Mouse (Mus musculus) heart, postnatal 0 days (tissue): Measurements from ENCODE around the gene Stx3. TPM values are rescaled to one million over a fixed set of nuclear protein-coding genes. Genes with fewer than 3 reads are reported as not detected.
A peak's percentile ranks its signal among the peaks of the same experiment; 100 is the strongest.

Source experiments
- ATAC-seq: fragments of 200-750 bp; cut with Nextera tagmentation; 2 replicates; pipeline ENCODE4 v1.8.0; 2017; ENCODE audit warnings: low read depth, moderate number of reproducible peaks, moderate library complexity; ENCODE audit not compliant: insufficient read depth
- DNase-seq: peaks from one replicate; pipeline ENCODE4 v3.0.0-alpha.2; 2016; ENCODE audit warnings: low spot score
- H3K27ac ChIP-seq: fragments of 300-500 bp; sonication (generic); 2 replicates; pipeline ENCODE4 v1.5.1; 2014; ENCODE audit warnings: low read depth, mild to moderate bottlenecking
- H3K27me3 ChIP-seq: fragments of 300-500 bp; sonication (generic); 2 replicates; pipeline ENCODE4 v1.6.1; 2014; ENCODE audit warnings: low read length, mixed read lengths; ENCODE audit not compliant: control insufficient read depth, insufficient read depth
- H3K36me3 ChIP-seq: fragments of 300-500 bp; sonication (generic); replicated peaks from 2 replicates; pipeline ENCODE4 v1.6.1; 2014; ENCODE audit warnings: low read length, mixed read lengths; ENCODE audit not compliant: control insufficient read depth, insufficient read depth
- H3K4me1 ChIP-seq: fragments of 300-500 bp; sonication (generic); 2 replicates; pipeline ENCODE4 v1.6.1; 2014; ENCODE audit warnings: antibody characterized with exemption; ENCODE audit not compliant: control insufficient read depth, insufficient read depth
- H3K4me2 ChIP-seq: fragments of 300-500 bp; sonication (generic); 2 replicates; pipeline ENCODE4 v1.6.1; 2014; ENCODE audit warnings: low read depth, mild to moderate bottlenecking, low read length, moderate library complexity
- H3K4me3 ChIP-seq: fragments of 300-500 bp; sonication (generic); 2 replicates; pipeline ENCODE4 v1.5.1; 2014; ENCODE audit warnings: low read depth, low read length
- H3K9ac ChIP-seq: fragments of 300-500 bp; sonication (generic); replicated peaks from 2 replicates; pipeline ENCODE4 v1.6.1; 2014; ENCODE audit warnings: low read depth, low read length, mixed read lengths
- H3K9me3 ChIP-seq: fragments of 300-500 bp; sonication (generic); replicated peaks from 2 replicates; pipeline ENCODE4 v1.6.1; 2016; ENCODE audit warnings: low read length; ENCODE audit not compliant: control insufficient read depth
- CTCF ChIP-seq: IDR thresholded peaks from 2 replicates; pipeline ENCODE4 v1.5.1; 2016; ENCODE audit warnings: antibody characterized with exemption, control low read depth, low read depth
- EP300 ChIP-seq: IDR thresholded peaks from 2 replicates; pipeline ENCODE4 v1.6.1; 2016; ENCODE audit warnings: antibody characterized with exemption, low read depth
- WGBS: fragments of 180-500 bp; shearing (Covaris S2); extraction: QIAGEN DNeasy Blood & Tissue Kit; methylation state at CpG from one replicate; pipeline ENCODE4 v1.1.7; 2014; 5-methylcytosine and 5-hydroxymethylcytosine counted together
- polyA plus RNA-seq: library from polyadenylated mRNA; unstranded; fragments of >200 nt; fragmentation: Nextera tagmentation; extraction: Ambion mirVana; gene quantifications from 2 replicates; pipeline ENCODE4 v1.2.1, GENCODE M21; 2015
- total RNA-seq: library from RNA; depleted of rRNA; stranded (reverse); fragments of >200 nt; gene quantifications from 2 replicates; pipeline ENCODE4 v1.2.3, GENCODE M21; 2014; ENCODE audit warnings: low replicate concordance

The Stx3 gene
- total and polyA plus RNA-seq, 2 experiments from 2014 or later = 6.3 to 10.6 TPM

DNA sequence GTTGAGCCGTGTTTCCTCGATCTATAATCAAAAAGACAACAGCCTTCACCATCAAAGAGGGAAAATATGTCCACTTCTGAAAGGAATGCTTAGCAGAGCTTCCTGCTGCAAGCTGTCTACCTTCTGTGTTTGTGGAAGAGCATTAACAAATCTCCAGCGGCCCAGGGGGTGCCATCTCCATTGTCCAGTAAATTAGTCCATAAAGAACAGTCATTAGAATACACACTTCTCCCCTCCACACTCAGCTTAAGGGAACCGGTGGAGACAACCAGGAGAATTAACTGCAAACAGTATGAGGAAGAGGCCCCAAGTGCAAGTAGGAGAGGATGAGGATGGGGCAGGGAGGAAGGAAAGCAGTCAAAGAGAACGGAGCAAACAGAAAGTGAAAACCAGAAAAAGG lies 27.4 kb downstream of the Stx3 start:
- TF ChIP-seq CTCF = no peak
- TF ChIP-seq EP300 = no peak
- no peak for ATAC-seq

DNA sequence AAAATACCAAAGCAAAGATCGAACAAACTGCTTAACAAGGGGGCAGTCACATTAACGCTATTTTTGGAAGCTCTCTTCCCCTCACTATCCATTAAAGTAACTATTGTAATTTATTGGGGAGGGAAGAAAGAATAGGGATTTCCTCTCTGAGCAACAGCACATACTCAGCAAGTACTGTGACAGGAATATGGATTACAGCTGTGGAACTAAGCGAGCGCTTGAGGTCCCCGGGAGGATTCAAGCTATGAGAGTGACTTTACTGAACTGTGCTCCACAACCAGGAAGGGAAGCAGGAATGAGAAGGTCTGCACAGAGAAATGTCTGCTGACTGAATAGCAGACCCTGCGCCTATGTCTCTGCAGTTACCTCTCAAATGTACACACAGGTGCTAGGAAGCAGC lies 30.3 kb downstream of the Stx3 start:
- H3K27ac ChIP-seq = no peak overlapping the region
- DNase-seq (no peak), ATAC-seq (no peak)
- no peak overlapping the region for H3K4me3 ChIP-seq
- no peaks in the 10 kb centered on the region for H3K4me1 ChIP-seq
- 79% methylated on average over 6 of the region's 6 CpGs for WGBS
- TF ChIP-seq CTCF = no peak
- no peaks in the 10 kb centered on the region for H3K27me3 ChIP-seq
- H3K9me3 ChIP-seq = no peaks in the 10 kb centered on the region
- no peak overlapping the region for H3K4me2 ChIP-seq
- H3K9ac ChIP-seq = no peak overlapping the region
- 0 out of 2 replicates have a peak, but pooled peaks cover 6% of the 10 kb centered on the region for H3K36me3 ChIP-seq

More for the DNA sequence above, 27.4 kb downstream of the Stx3 start:
- Histone ChIP-seq H3K4me1 (no peaks in the 10 kb centered on the region), H3K36me3 (0 out of 2 replicates have a peak, but pooled peaks cover 6% of the 10 kb centered on the region), H3K27ac (no peak overlapping the region), H3K4me3 (no peak overlapping the region), H3K9me3 (no peaks in the 10 kb centered on the region), H3K9ac (no peak overlapping the region), H3K27me3 (no peaks in the 10 kb centered on the region), H3K4me2 (no peak overlapping the region)
- 63% methylated on average over 5 of the region's 5 CpGs for WGBS
- DNase-seq = no peak

DNA sequence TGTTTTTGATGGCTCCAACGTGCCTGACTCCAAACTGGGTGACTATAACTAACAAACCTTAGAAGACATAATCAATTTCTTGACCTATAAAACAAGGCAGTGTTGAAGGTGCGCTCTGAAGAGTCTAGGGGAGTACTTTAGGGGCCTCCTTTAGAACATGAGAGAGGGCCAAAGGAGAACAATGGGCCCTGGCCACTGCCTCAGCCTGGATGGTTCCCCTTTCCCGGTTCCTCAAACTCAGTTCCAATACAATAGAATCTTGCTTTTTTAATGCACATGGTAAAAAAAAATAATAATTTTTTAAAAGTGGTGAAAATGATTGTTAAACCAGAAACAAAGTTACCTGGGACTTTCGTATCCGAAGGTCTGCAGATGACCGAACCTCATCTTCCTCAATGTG lies 31.4 kb downstream of the Stx3 start:
- Histone ChIP-seq H3K4me1 (no peaks in the 10 kb centered on the region), H3K27me3 (no peaks in the 10 kb centered on the region), H3K27ac (no peak overlapping the region), H3K4me2 (no peak overlapping the region), H3K9me3 (no peaks in the 10 kb centered on the region), H3K4me3 (no peak overlapping the region), H3K9ac (no peak overlapping the region), H3K36me3 (0 out of 2 replicates have a peak, but pooled peaks cover 6% of the 10 kb centered on the region)
- DNase-seq (no peak), ATAC-seq (no peak)
- TF ChIP-seq EP300 = no peak
- no peak for TF ChIP-seq CTCF
- WGBS = 85% methylated on average over 6 of the region's 6 CpGs

DNA sequence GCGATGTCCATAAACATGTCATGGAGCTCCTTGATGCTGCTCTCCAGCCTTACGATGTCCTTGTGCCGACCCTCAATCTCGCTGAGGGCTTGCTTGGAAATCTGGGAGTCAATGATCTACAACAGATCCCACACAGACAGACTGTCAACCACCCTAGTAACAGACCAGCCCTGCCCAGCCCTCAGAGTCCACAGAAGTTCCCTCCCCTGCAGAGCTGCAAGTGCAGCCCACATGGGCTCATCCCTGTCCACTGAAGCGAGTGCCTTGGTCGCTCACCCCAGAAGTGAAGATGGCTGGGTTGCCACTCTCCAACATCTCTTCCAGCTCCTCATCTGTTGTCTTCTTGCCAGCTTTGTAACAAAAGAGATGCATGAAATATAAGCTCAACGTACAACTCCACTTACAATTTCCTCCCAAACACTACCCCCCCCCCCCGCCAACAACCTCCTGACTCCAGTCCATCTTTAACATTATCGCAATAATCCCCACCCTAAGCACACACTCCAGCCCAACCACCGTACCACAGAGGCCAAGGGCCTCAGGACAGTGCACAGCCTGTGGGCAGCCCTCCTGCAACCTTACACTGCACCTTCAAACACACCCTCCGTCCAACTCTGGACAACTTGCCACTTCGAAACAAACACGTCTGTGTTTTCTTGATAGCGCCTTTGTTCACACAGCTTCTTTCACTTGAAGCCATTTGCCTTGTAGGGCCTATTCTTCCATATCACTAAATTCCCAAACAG lies 33.6 kb downstream of the Stx3 start:
- no peak overlapping the region for H3K4me2 ChIP-seq
- 0 out of 2 replicates have a peak, but pooled peaks cover 6% of the 10 kb centered on the region for H3K36me3 ChIP-seq
- H3K27me3 ChIP-seq = no peaks in the 10 kb centered on the region
- no peaks in the 10 kb centered on the region for H3K9me3 ChIP-seq
- H3K9ac ChIP-seq = no peak overlapping the region
- H3K4me1 ChIP-seq = no peaks in the 10 kb centered on the region
- ATAC-seq (no peak), DNase-seq (no peak)
- no peak overlapping the region for H3K27ac ChIP-seq
- 83% methylated on average over 14 of the region's 14 CpGs for WGBS
- no peak for TF ChIP-seq CTCF
- TF ChIP-seq EP300 = no peak
- H3K4me3 ChIP-seq = no peak overlapping the region

DNA sequence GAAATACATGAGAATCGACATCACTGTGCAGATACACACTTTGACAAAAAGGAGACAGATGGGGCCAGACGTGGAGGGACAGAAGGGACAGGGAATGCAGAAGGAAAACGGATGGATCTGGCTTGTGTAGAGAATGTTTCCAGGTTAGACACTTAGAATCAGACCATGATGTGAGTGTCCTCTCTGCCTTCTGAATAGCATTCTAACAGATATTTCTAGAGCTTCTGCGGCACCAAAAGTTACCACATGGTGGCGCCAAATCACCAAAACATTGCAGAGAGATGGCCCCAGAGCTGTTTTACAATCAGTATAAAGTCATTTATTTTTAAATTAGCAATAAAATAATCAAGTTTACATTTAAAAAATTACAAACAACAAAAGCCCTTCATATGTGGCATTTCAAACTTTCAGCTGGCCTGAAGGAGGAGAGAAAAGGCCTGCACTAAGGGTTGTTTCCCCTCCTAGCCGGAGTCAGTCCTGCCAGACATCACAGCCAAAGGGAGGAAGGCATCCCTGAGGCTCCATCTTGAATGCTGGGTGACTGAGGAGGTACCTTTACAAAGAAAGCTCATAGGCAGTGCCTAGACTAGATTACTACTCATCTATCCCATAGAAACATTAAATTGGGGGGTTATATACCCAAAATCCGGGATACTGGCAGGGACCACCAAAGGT lies 41.9 kb downstream of the Stx3 start:
- Histone ChIP-seq H3K4me2 (no peak overlapping the region), H3K9me3 (no peaks in the 10 kb centered on the region), H3K27me3 (no peaks in the 10 kb centered on the region), H3K27ac (no peak overlapping the region), H3K36me3 (peaks cover 38% of the 10 kb centered on the region), H3K9ac (no peak overlapping the region), H3K4me1 (no peaks in the 10 kb centered on the region), H3K4me3 (no peak overlapping the region)
- DNase-seq = peak; percentile 73
- 53% methylated on average over 7 of the region's 7 CpGs for WGBS
- TF ChIP-seq CTCF (peak; percentile 76), EP300 (no peak)
- no peak for ATAC-seq
